ENCODE assay signal across 16 mouse cellular contexts in the genomic region with DNA sequence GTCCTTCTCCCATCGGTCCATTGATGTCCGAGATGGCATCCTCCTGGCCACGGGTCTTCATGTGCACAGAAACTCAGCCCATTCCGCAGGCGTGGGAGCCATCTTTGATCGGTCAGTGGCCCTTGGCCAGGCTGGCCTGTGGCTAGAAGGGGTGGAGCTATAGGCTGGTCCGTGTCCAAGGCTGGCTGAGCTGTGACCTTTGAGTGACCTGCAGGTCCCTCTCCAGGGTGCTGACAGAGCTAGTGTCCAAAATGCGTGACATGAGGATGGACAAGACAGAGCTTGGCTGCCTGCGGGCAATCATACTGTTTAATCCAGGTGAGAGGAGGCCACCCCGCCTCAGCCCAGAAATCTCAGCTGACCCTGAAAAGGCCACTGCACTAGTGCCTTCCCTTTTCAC. TPM values are rescaled to one million over a fixed set of nuclear protein-coding genes. Genes with fewer than 3 reads are reported as not detected.
A peak's percentile ranks its signal among the peaks of the same experiment; 100 is the strongest.
DNase-seq lines count a peak whose midpoint lies in the region; TF ChIP-seq lines count a peak whose summit lies in the region.
"Had no signal": no experiment of that assay in that cellular context is flagged by ENCODE, and none has a peak within 500 bp of the region (broad histone marks: within the 10 kb centered on the region; RNA-seq: fewer than 3 reads in every experiment).

No protein-coding gene starts in this region.

- peak; percentile 20 to 68 for DNase-seq in adrenal gland, adult (ENCODE audit: inconsistent age in 2 of 2, low spot score in 1 of 2)
- DNase-seq in adrenal gland, postnatal 4 days (ENCODE audit: low spot score in 2 of 2): no peak
- DNase-seq in heart, adult 2 months: peak; percentile 35 to 40
- DNase-seq in heart, postnatal 4 days: no peak
- DNase-seq in lung, postnatal 10 days: peak; percentile 38
- DNase-seq in lung, postnatal 36 days: no peak
- DNase-seq in kidney, postnatal 36 days: peak; percentile 74 to 87
- DNase-seq in right cerebral cortex, postnatal 14 days: no peak
- DNase-seq: liver, embryonic 13.5 days; right cerebral cortex, adult 18-20 months; thymus, adult 2 months had no signal

- WGBS in heart, adult 2 months: 71% methylated on average over 10 of the region's 10 CpGs

- TF ChIP-seq EP300 in heart, adult 2 months (IDR thresholded peaks at IDR 0.05; ENCODE audit: insufficient read depth, low read depth, low read length): no peak

- intact Hi-C loops in heart, adult 2 months (cut with DNase I): no loop called here

- no peak for TF ChIP-seq CTCF in heart, adult 2 months (IDR thresholded peaks at IDR 0.05)

- H3K36me3 ChIP-seq in heart, adult 2 months (ENCODE audit: control insufficient read depth, insufficient read depth, low read length): no peaks in the 10 kb centered on the region; the same call in 1 of the 2 replicates

- no peaks in the 10 kb centered on the region for H3K27me3 ChIP-seq in heart, adult 2 months (ENCODE audit: control insufficient read depth, insufficient read depth, low read length)
- H3K27me3 ChIP-seq: neural tube, embryonic 13.5 days had no signal

- no peak overlapping the region for H3K27ac ChIP-seq in heart, adult 2 months
- H3K27ac ChIP-seq: heart, embryonic 13.5 days; hindbrain, embryonic 14.5 days; kidney, postnatal 0 days; liver, embryonic 13.5 days; macrophage; neural tube, embryonic 13.5 days had no signal

- H3K4me1 ChIP-seq in heart, adult 2 months (ENCODE audit: control insufficient read depth, insufficient read depth, low read length): peaks cover 7% of the 10 kb centered on the region

- TF ChIP-seq POLR2A in heart, adult 2 months (IDR thresholded peaks at IDR 0.05; ENCODE audit: insufficient read depth, low read depth, low read length): no peak

- H3K79me2 ChIP-seq in heart, adult 2 months (replicated peaks; ENCODE audit: control insufficient read depth, insufficient read depth, low read length): no peaks in the 10 kb centered on the region

- H3K9ac ChIP-seq in heart, adult 2 months (ENCODE audit: low read depth, low read length): no peak overlapping the region
- H3K9ac ChIP-seq: heart, embryonic 13.5 days; hindbrain, embryonic 14.5 days; liver, embryonic 13.5 days; neural tube, embryonic 13.5 days had no signal

- H3K4me3 ChIP-seq in heart, adult 2 months: no peak overlapping the region
- H3K4me3 ChIP-seq: heart, embryonic 13.5 days; liver, embryonic 13.5 days; neural tube, embryonic 13.5 days had no signal

RNA-seq across cellular contexts. Expression of a gene that starts 2.6 kb away (rescaled TPM):
- total RNA-seq in adrenal gland, postnatal 4 days (2021): 1 to 10 TPM; 3.1 to 6.4 TPM
- total RNA-seq in heart, adult 2 months (2021): 1 to 10 TPM in 1 of 2 experiments, under 1 TPM in 1; 0.89 to 1.8 TPM
- polyA plus RNA-seq in heart, adult 2 months (2012; rRNA removed): 0.98 and 1.7 TPM in 2 replicates
- total RNA-seq in heart, postnatal 4 days (2021): 1 to 10 TPM; 1.4 to 2.2 TPM

RNA-seq across cellular contexts. Expression of a gene that starts 5.0 kb away (rescaled TPM):
- total RNA-seq in adrenal gland, postnatal 4 days (2021): 10 to 100 TPM; 74.5 to 78.0 TPM
- 10 to 100 TPM; 39.1 to 42.4 TPM for total RNA-seq in heart, adult 2 months (2021)
- 38.8 and 41.3 TPM in 2 replicates for polyA plus RNA-seq in heart, adult 2 months (2012; rRNA removed)
- 10 to 100 TPM; 35.5 to 39.5 TPM for total RNA-seq in heart, postnatal 4 days (2021)

RNA-seq across cellular contexts. Expression of a gene that starts 5.2 kb away (rescaled TPM):
- 100 to 1,000 TPM; 145 to 156 TPM for total RNA-seq in adrenal gland, postnatal 4 days (2021)
- 10 to 100 TPM; 76.0 to 79.8 TPM for total RNA-seq in heart, adult 2 months (2021)
- polyA plus RNA-seq in heart, adult 2 months (2012; rRNA removed): 64.0 and 72.5 TPM in 2 replicates
- total RNA-seq in heart, postnatal 4 days (2021): 10 to 100 TPM; 83.8 to 86.5 TPM

RNA-seq across cellular contexts. Expression of a gene that starts 8.8 kb away (rescaled TPM):
- total RNA-seq in adrenal gland, postnatal 4 days (2021): 100 to 1,000 TPM; 135 to 144 TPM
- 100 to 1,000 TPM; 112 to 138 TPM for total RNA-seq in heart, adult 2 months (2021)
- 87.0 and 91.6 TPM in 2 replicates for polyA plus RNA-seq in heart, adult 2 months (2012; rRNA removed)
- 10 to 100 TPM; 63.6 to 69.6 TPM for total RNA-seq in heart, postnatal 4 days (2021)

RNA-seq across cellular contexts. Expression of a gene that starts 12.2 kb away (rescaled TPM):
- total RNA-seq in adrenal gland, postnatal 4 days (2021): 10 to 100 TPM; 49.0 to 54.3 TPM
- 10 to 100 TPM; 13.0 to 13.1 TPM for total RNA-seq in heart, adult 2 months (2021)
- polyA plus RNA-seq in heart, adult 2 months (2012; rRNA removed): 18.6 and 20.8 TPM in 2 replicates
- total RNA-seq in heart, postnatal 4 days (2021): 10 to 100 TPM; 18.7 to 19.8 TPM

Comparison
In these comparisons a context has a peak if more than half of its experiments do, and no peak if none do; other contexts are left out.
1. DNase-seq: peak in adrenal gland, adult (2 of 2), heart, adult 2 months (2 of 2), lung, postnatal 10 days (single experiment) and kidney, postnatal 36 days (2 of 2); none in adrenal gland, postnatal 4 days (0 of 2), heart, postnatal 4 days (single experiment), lung, postnatal 36 days (single experiment) and right cerebral cortex, postnatal 14 days (single experiment).